Mouse (Mus musculus) megakaryocyte, embryonic 14.5 days (primary cell): ENCODE results near the gene Adamts16.

Source experiments
- FLI1 ChIP-seq: IDR thresholded peaks from 2 replicates; pipeline ENCODE4 v1.6.1; 2012; ENCODE audit warnings: low read length, inconsistent platforms, mixed read lengths
- GATA1 ChIP-seq: IDR thresholded peaks from 3 replicates; pipeline ENCODE4 v1.6.1; 2012; ENCODE audit warnings: mixed read lengths, low read length, inconsistent platforms, borderline replicate concordance

- TF ChIP-seq GATA1 (no peak), FLI1 (no peak)
These were observed 121.6 kb downstream of the Adamts16 start for GRCm38 (mm10) chr13:70719994-70720393.
